Mouse (Mus musculus) intestine, embryonic 14.5 days (tissue): Measurements from ENCODE around the gene Tm4sf19. TPM values are rescaled to one million over a fixed set of nuclear protein-coding genes. Genes with fewer than 3 reads are reported as not detected.
A peak's percentile ranks its signal among the peaks of the same experiment; 100 is the strongest.

ENCODE experiments used
- ATAC-seq: fragments of 200-750 bp; cut with Nextera tagmentation; replicated peaks from 2 replicates; pipeline ENCODE4 v1.8.0; 2017; ENCODE audit warnings: low read depth, moderate number of reproducible peaks, moderate TSS enrichment, moderate library complexity; ENCODE audit not compliant: low FRiP score, low TSS enrichment
- DNase-seq: peaks from one replicate; pipeline ENCODE4 v3.0.0-alpha.2; 2018; ENCODE audit warnings: low spot score
- H3K27ac ChIP-seq: fragments of 300-500 bp; sonication (generic); 2 replicates; pipeline ENCODE4 v1.5.1; 2014; ENCODE audit warnings: low read depth, mild to moderate bottlenecking, control low read depth
- H3K27me3 ChIP-seq: fragments of 300-500 bp; sonication (generic); replicated peaks from 2 replicates; pipeline ENCODE4 v1.6.1; 2014; ENCODE audit warnings: low read length, control low read depth; ENCODE audit not compliant: control insufficient read depth, insufficient read depth
- H3K36me3 ChIP-seq: fragments of 300-500 bp; sonication (generic); 2 replicates; pipeline ENCODE4 v1.6.1; 2014; ENCODE audit warnings: low read length, control low read depth; ENCODE audit not compliant: control insufficient read depth, insufficient read depth
- H3K4me1 ChIP-seq: fragments of 300-500 bp; sonication (generic); replicated peaks from 2 replicates; pipeline ENCODE4 v1.6.1; 2014; ENCODE audit warnings: low read length, control low read depth, mixed read lengths; ENCODE audit not compliant: control insufficient read depth, insufficient read depth
- H3K4me2 ChIP-seq: fragments of 300-500 bp; sonication (generic); 2 replicates; pipeline ENCODE4 v1.6.1; 2014; ENCODE audit warnings: low read length
- H3K4me3 ChIP-seq: fragments of 300-500 bp; sonication (generic); 2 replicates; pipeline ENCODE4 v1.5.1; 2014; ENCODE audit warnings: low read depth, low read length, control low read depth, mixed read lengths
- H3K9ac ChIP-seq: fragments of 300-500 bp; sonication (generic); 2 replicates; pipeline ENCODE4 v1.6.1; 2014; ENCODE audit warnings: mild to moderate bottlenecking, low read length
- H3K9me3 ChIP-seq: fragments of 300-500 bp; sonication (generic); 2 replicates; pipeline ENCODE4 v1.6.1; 2016; ENCODE audit warnings: low read length, control low read depth; ENCODE audit not compliant: control insufficient read depth
- WGBS: fragments of 180-500 bp; shearing (Covaris S2); extraction: QIAGEN DNeasy Blood & Tissue Kit; methylation state at CpG from one replicate; pipeline ENCODE4 v1.1.7; 2014; 5-methylcytosine and 5-hydroxymethylcytosine counted together
- polyA plus RNA-seq: library from polyadenylated mRNA; unstranded; fragments of >200 nt; fragmentation: Nextera tagmentation; extraction: Ambion mirVana; gene quantifications from 2 replicates; pipeline ENCODE4 v1.2.1, GENCODE M21; 2014

Tm4sf19 gene
- polyA plus RNA-seq, 1 experiment from 2014 or later: not detected

DNA sequence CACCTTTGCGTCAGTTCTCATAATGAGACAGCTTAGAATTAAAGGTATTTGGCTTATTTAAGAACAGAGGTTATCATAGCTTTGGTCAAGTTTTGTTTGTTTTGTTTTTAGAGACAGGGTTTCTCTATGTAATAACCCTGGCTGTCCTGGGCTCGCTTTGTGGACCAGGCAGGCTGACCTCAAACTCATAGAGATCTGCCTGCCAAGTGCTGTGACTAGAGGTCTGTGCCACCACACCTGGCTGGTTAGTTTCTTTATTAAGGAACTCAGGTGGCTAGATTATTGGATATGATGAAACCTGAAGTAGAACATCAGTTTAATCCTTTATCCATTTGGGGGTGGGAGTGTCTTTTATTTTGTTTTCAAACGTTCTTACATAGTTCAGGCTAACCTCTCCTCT lies 10.5 kb upstream of the Tm4sf19 start:
- H3K27ac ChIP-seq: no peak overlapping the region
- no peak for ATAC-seq
- no peaks in the 10 kb centered on the region for H3K9me3 ChIP-seq
- WGBS: 86% methylated on average over 3 of the region's 3 CpGs
- no peak overlapping the region for H3K4me2 ChIP-seq
- H3K4me1 ChIP-seq: no peaks in the 10 kb centered on the region
- H3K4me3 ChIP-seq: no peak overlapping the region
- no peak for DNase-seq
- H3K9ac ChIP-seq: no peak overlapping the region
- H3K27me3 ChIP-seq: no peaks in the 10 kb centered on the region
- peaks cover 68% of the 10 kb centered on the region for H3K36me3 ChIP-seq

DNA sequence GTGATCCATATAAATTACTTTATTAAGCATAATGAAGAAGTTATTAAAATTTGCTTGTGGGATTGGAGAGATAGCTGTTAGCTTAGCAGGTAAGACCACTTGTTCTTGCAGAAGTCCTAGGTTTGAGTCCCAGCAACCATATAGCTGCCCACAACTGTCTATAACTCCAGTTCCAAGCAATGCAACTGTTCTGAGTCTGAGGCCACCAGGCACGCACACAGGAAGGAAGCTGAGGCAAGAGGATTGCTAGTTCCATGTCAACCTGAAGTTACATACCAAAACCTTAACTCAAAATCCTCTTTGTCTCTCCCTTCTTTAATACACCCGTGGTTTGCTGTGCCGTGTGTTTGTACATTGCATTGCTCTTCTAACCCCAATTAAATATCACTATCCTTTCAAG lies 9.4 kb upstream of the Tm4sf19 start:
- H3K27ac ChIP-seq: no peak overlapping the region
- no peaks in the 10 kb centered on the region for H3K27me3 ChIP-seq
- no peak for ATAC-seq
- H3K36me3 ChIP-seq: peaks cover 58% of the 10 kb centered on the region
- no peak overlapping the region for H3K9ac ChIP-seq
- no peaks in the 10 kb centered on the region for H3K9me3 ChIP-seq
- H3K4me1 ChIP-seq: no peaks in the 10 kb centered on the region
- WGBS: 89% methylated on average over 3 of the region's 3 CpGs
- H3K4me2 ChIP-seq: no peak overlapping the region
- H3K4me3 ChIP-seq: no peak overlapping the region
- DNase-seq: no peak

DNA sequence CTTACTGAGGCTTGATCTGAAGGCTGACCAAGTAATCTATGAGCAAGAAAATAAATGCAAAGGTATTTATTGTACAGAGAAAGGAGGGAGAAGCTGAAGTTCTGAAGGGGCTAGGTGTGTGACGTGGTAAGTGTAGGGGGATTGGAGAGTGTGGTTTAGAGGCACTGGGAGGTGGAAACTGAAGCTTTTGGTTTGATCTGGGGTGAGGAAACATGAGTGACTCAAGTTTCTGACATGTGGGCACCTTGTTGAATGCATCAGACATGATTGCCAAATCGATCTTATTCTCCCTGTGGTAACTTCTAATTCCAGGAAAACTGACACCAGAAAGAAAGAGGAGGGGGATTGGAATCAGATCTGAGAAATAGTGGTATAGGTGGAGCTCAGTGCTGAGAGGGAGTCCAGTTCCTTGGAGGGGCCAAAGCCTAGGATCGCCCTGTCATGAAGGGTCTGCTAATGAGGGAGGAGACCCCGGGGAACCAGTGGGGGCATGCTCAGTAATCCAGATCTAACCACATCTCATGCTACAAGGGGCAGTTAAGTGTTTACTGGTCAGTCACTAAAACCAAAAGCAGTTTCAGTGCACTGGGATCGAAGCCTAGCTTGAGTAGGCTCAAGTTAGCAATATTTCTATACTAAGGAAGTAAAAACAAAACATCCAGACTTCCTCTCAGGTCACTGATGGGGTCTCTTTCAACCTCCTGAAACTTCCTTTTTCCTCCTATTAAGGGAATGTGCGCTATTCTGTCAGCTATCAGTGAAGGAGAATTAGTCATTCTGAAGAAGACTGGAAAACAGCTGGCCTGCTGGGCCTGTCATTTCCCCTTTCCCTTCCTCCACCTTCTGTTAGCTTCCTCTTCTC lies 4.4 kb upstream of the Tm4sf19 start:
- no peak overlapping the region for H3K9ac ChIP-seq
- H3K9me3 ChIP-seq: no peaks in the 10 kb centered on the region
- H3K27ac ChIP-seq: peak overlapping the region; percentile 51; the same call in 1 of the 2 replicates
- H3K27me3 ChIP-seq: no peaks in the 10 kb centered on the region
- DNase-seq (no peak), ATAC-seq (no peak)
- H3K4me3 ChIP-seq: no peak overlapping the region
- WGBS: 61% methylated on average over 6 of the region's 6 CpGs
- no peaks in the 10 kb centered on the region for H3K4me1 ChIP-seq
- no peak overlapping the region for H3K4me2 ChIP-seq
- H3K36me3 ChIP-seq: peaks cover 23% of the 10 kb centered on the region

DNA sequence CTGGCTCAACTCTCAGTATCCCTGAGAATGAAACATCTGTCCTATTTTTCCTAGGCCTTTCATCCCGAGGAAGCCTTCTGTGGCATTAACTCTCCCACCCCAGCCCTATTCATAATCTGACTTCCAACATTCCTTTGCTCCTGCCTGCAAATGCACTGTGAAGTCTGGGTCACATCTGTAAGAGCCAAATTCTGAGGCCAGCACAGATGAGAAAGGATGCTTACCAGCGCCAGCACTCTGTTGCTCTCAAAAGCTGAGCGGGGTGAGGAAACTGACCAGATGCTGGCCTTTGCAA lies 3.8 kb upstream of the Tm4sf19 start:
- Histone ChIP-seq H3K27ac (peak overlapping the region; percentile 51; the same call in 1 of the 2 replicates), H3K4me3 (no peak overlapping the region), H3K9ac (no peak overlapping the region), H3K4me1 (no peaks in the 10 kb centered on the region), H3K4me2 (no peak overlapping the region), H3K27me3 (no peaks in the 10 kb centered on the region), H3K36me3 (peaks cover 17% of the 10 kb centered on the region), H3K9me3 (no peaks in the 10 kb centered on the region)
- ATAC-seq: no peak
- DNase-seq: no peak
- WGBS: 51% methylated on average over 3 of the region's 3 CpGs

DNA sequence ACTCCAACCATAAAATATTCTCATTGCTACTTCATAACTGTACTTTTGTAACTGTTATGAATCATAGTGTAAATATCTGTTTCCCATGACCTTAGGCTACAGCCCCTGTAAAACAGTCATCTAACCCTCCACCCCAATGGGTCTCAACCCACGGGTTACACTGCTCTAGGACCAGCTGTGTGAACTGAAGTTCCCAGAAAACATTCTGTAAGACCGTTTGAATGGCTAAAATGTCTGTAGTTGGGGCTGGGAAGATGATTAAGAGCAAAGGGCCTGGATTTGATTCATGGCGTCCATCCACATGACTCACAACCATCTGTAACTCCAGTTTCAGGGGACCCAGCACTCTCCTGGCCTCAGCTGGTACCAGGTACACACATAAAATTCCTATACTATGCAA lies 2.1 kb upstream of the Tm4sf19 start:
- no peaks in the 10 kb centered on the region for H3K9me3 ChIP-seq
- no peak overlapping the region for H3K4me3 ChIP-seq
- peaks cover under 1% of the 10 kb centered on the region; the same call in 1 of the 2 replicates for H3K36me3 ChIP-seq
- no peak overlapping the region for H3K9ac ChIP-seq
- 73% methylated on average over 3 of the region's 3 CpGs for WGBS
- H3K27ac ChIP-seq: no peak overlapping the region
- H3K4me2 ChIP-seq: no peak overlapping the region
- ATAC-seq (no peak), DNase-seq (no peak)
- H3K4me1 ChIP-seq: no peaks in the 10 kb centered on the region
- no peaks in the 10 kb centered on the region for H3K27me3 ChIP-seq

DNA sequence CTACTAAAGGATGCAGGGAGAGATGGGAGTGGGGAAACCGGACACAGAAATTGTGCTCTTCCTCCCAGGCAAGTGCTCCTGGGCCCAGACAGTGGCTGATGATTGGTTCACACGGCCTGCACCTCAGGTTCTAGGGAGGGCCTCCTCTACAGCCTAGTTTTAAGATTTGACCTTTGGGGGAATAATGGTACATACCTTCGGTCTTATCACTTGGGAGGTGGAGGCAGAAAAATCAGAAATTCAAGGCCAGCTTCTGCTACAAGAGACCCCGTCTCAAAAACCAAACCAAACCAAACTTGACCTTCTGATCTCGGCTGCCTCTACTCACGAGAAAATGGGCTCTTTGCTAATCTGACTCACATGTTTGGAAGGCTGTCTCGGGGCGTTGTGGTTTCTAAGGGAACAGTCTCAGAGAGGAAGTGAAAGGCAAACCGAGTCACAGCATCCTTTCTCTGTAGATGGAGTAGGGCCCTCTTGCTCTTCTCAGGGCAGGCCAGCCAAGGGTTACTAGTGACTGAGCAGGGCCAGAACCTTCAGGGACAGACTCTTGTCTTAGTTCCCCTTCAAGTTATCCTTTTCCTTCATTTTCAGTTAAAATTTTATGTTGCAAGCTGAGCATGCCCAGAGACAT lies 1.1 kb downstream of the Tm4sf19 start:
- Histone ChIP-seq H3K36me3 (no peaks in the 10 kb centered on the region), H3K27ac (no peak overlapping the region), H3K4me3 (no peak overlapping the region), H3K9ac (no peak overlapping the region), H3K27me3 (no peaks in the 10 kb centered on the region), H3K4me1 (no peaks in the 10 kb centered on the region), H3K9me3 (no peaks in the 10 kb centered on the region), H3K4me2 (no peak overlapping the region)
- 80% methylated on average over 9 of the region's 9 CpGs for WGBS
- no peak for DNase-seq
- no peak for ATAC-seq

DNA sequence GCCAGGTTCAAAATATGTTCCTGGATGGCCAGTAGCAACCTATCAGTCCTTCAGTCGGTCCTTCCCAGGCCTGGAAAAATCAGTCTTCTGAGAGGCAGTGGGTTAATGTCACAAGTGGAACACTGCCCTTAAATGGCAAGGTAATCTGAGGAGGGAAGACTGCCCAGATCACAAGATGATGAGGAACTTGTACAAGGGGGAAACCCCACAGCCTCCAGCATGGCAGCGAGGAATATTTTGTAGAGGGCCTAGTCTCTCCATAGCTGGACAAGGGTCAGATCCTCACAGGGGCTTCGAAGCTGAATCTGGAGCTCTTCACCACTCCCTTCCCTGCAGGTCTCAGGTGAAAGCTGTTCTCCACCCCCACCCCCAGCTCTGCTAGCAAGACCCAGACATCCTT lies 2.5 kb downstream of the Tm4sf19 start:
- no peak overlapping the region for H3K4me2 ChIP-seq
- no peaks in the 10 kb centered on the region for H3K27me3 ChIP-seq
- H3K4me1 ChIP-seq: no peaks in the 10 kb centered on the region
- WGBS: 85% methylated on average over 3 of the region's 3 CpGs
- no peak overlapping the region for H3K4me3 ChIP-seq
- ATAC-seq: no peak
- no peaks in the 10 kb centered on the region for H3K9me3 ChIP-seq
- no peak overlapping the region for H3K27ac ChIP-seq
- H3K9ac ChIP-seq: no peak overlapping the region
- DNase-seq: no peak
- H3K36me3 ChIP-seq: no peaks in the 10 kb centered on the region

DNA sequence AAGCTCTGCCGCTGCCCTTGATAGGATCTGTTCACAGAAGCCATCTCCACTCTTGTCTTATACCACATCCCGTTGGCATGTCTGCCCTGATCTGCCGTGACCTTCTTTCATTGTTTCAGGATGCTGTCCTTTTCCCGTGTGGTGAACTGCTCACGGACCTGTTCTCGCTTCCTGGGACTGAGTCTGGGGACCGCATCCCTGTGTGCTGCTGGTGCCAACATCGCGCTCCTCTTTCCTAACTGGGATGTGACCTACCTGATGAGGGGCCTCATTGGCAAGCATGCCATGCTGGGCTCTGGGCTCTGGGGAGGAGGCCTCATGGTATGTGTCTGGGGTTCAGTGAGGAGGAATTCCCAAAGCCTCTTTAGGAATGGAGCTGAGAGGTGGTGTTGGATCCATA lies 5.4 kb downstream of the Tm4sf19 start:
- H3K9me3 ChIP-seq: no peaks in the 10 kb centered on the region
- no peak for DNase-seq
- H3K9ac ChIP-seq: no peak overlapping the region
- H3K27me3 ChIP-seq: no peaks in the 10 kb centered on the region
- no peaks in the 10 kb centered on the region for H3K4me1 ChIP-seq
- ATAC-seq: no peak
- no peak overlapping the region for H3K4me2 ChIP-seq
- no peak overlapping the region for H3K27ac ChIP-seq
- no peak overlapping the region for H3K4me3 ChIP-seq
- 91% methylated on average over 9 of the region's 9 CpGs for WGBS
- H3K36me3 ChIP-seq: no peaks in the 10 kb centered on the region

DNA sequence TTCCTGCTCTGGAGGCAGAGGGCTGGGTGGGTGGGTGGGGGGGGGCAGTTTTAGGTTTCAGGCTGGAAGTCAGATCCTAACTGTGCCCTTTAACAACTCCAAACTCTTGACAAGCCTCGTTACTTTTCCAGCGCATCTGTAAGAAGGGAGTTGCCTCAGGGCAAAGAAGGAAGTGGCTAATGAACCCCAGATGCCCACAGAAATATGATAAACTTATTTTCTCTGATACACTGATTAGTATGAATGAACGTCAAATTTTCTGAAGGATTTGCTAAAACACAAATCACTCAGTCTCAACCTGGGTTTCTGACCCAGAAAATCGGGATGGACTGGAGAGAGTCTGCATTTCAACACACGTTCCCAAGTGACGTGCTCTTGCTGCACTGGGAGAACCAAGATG lies 6.4 kb downstream of the Tm4sf19 start:
- no peaks in the 10 kb centered on the region for H3K36me3 ChIP-seq
- H3K9me3 ChIP-seq: no peaks in the 10 kb centered on the region
- ATAC-seq (no peak), DNase-seq (no peak)
- no peaks in the 10 kb centered on the region for H3K4me1 ChIP-seq
- no peak overlapping the region for H3K9ac ChIP-seq
- no peak overlapping the region for H3K4me3 ChIP-seq
- no peaks in the 10 kb centered on the region for H3K27me3 ChIP-seq
- WGBS: 75% methylated on average over 6 of the region's 6 CpGs
- no peak overlapping the region for H3K4me2 ChIP-seq
- H3K27ac ChIP-seq: no peak overlapping the region
